Mouse (Mus musculus) lung, adult 2 months (tissue): ENCODE data around the gene Lefty1.

Experiments
- CTCF ChIP-seq: fragments of 200-500 bp; IDR thresholded peaks from 2 replicates; pipeline ENCODE4 v1.5.1; 2011; ENCODE audit warnings: mild to moderate bottlenecking, low read length, control low read depth; ENCODE audit not compliant: insufficient read depth
- POLR2A ChIP-seq: fragments of 200-500 bp; IDR thresholded peaks from 2 replicates; pipeline ENCODE4 v1.6.1; 2011; ENCODE audit warnings: low read depth, mild to moderate bottlenecking, control low read depth, low read length, borderline replicate concordance; ENCODE audit errors: extremely low read depth

GRCm38 (mm10) chr1:180986701-180987100 lies 51.9 kb downstream of the Lefty1 start:
- no peak for TF ChIP-seq CTCF
- no peak for TF ChIP-seq POLR2A
